Mouse (Mus musculus) ES-Bruce4 (cell line): ENCODE measurements at regions not wholly inside any gene's neighbourhood (a gene's known extent, or its start where the extent isn't known, plus 50 kb on each side); places are given as distances from the start of the nearest gene placed in this dataset.

Experiments
- CTCF ChIP-seq: IDR thresholded peaks from one replicate; pipeline ENCODE4 v1.8.1; 2011; ENCODE audit warnings: low read depth, low read length
- EP300 ChIP-seq: IDR thresholded peaks from 2 replicates; pipeline ENCODE4 v1.6.1; 2011; ENCODE audit warnings: low read depth, low read length; ENCODE audit not compliant: insufficient read depth
- POLR2A ChIP-seq: IDR thresholded peaks from one replicate; pipeline ENCODE4 v1.8.1; 2011; ENCODE audit warnings: low read length; ENCODE audit not compliant: insufficient read depth

DNA sequence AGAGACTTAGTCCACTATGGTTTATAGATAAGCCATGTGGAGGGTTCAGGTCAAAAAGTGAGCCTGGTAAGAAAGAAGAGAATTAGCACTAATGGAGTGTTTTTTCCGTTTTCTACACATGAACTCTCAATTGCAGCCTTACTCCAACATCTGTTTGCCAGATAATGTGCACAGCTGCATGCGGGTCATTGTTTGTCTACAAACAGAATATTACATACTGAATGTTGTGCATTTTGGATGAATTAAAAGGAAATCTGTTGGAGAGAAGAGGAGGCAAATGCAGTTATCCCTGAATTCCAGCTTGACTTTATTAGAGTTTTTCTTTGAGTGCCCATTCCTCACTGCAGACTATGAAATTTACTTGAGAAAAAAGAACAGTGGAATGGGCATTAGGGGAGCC, 269.1 kb upstream of the Dph6 start:
- TF ChIP-seq POLR2A: no peak
- no peak for TF ChIP-seq CTCF
- no peak for TF ChIP-seq EP300
